Mouse (Mus musculus) liver, embryonic 14.5 days (tissue): Measurements from ENCODE around the gene Socs3.

Experiments used
- CTCF ChIP-seq: IDR thresholded peaks from 2 replicates; pipeline ENCODE4 v1.5.1; 2016; ENCODE audit warnings: antibody characterized with exemption, low read depth, control low read depth
- EP300 ChIP-seq: IDR thresholded peaks from 2 replicates; pipeline ENCODE4 v1.6.1; 2016; ENCODE audit warnings: antibody characterized with exemption, low read depth

GRCm38 (mm10) chr11:117994250-117995057 lies 24.6 kb upstream of the Socs3 start:
- TF ChIP-seq CTCF (no peak), EP300 (no peak)
